Mouse (Mus musculus): ENCODE results near the gene Pla1a. TPM values are rescaled to one million over a fixed set of nuclear protein-coding genes. Genes with fewer than 3 reads are reported as not detected.

Pla1a gene
- polyA plus RNA-seq, 2 experiments = 15.0 to 15.5 TPM

- Histone ChIP-seq H3K4me1 (replicated peaks; ENCODE audit: control insufficient read depth in 2 of 2, insufficient read depth in 2 of 2, low read length in 1 of 2) (no peaks in the 10 kb centered on the region), H3K9ac (replicated peaks) (no peak overlapping the region), H3K9me3 (ENCODE audit: control insufficient read depth, low read length) (no peaks in the 10 kb centered on the region), H3K4me2 (ENCODE audit: low read depth) (no peak overlapping the region), H3K27ac (no peak overlapping the region), H3K4me3 (ENCODE audit: insufficient read depth in 1 of 2, low read depth in 2 of 2, low read length in 2 of 2) (no peak overlapping the region), H3K27me3 (ENCODE audit: control insufficient read depth, insufficient read depth, low read length) (no peaks in the 10 kb centered on the region), H3K36me3 (replicated peaks; ENCODE audit: control insufficient read depth, insufficient read depth, low read depth) (peaks cover 7% of the 10 kb centered on the region)
- ATAC-seq (ENCODE audit: insufficient read depth) (no peak), DNase-seq (ENCODE audit: low read depth in 3 of 3, low spot score in 3 of 3) (no peak)
- TF ChIP-seq CTCF (IDR thresholded peaks at IDR 0.05; ENCODE audit: low read depth) (no peak), EP300 (IDR thresholded peaks at IDR 0.05; ENCODE audit: low read depth) (no peak)
- 61% methylated on average over 6 of the region's 6 CpGs for WGBS (ENCODE audit: insufficient replicate concordance)
Observed at GRCm38 (mm10) chr16:38440403-38440802, 7.5 kb upstream of the Pla1a start.

- Histone ChIP-seq H3K4me3 (ENCODE audit: insufficient read depth in 1 of 2, low read depth in 2 of 2, low read length in 2 of 2) (no peak overlapping the region), H3K9ac (replicated peaks) (no peak overlapping the region), H3K36me3 (replicated peaks; ENCODE audit: control insufficient read depth, insufficient read depth, low read depth) (no peaks in the 10 kb centered on the region), H3K9me3 (ENCODE audit: control insufficient read depth, low read length) (no peaks in the 10 kb centered on the region), H3K27me3 (ENCODE audit: control insufficient read depth, insufficient read depth, low read length) (no peaks in the 10 kb centered on the region), H3K27ac (no peak overlapping the region), H3K4me2 (ENCODE audit: low read depth) (no peak overlapping the region), H3K4me1 (replicated peaks; ENCODE audit: control insufficient read depth in 2 of 2, insufficient read depth in 2 of 2, low read length in 1 of 2) (no peaks in the 10 kb centered on the region)
- no peak for DNase-seq (ENCODE audit: low read depth in 3 of 3, low spot score in 3 of 3)
- WGBS (ENCODE audit: insufficient replicate concordance) = 50% methylated on average over 1 of the region's 1 CpGs
- TF ChIP-seq EP300 (IDR thresholded peaks at IDR 0.05; ENCODE audit: low read depth) = no peak
- no peak for ATAC-seq (ENCODE audit: insufficient read depth)
Observed at GRCm38 (mm10) chr16:38439190-38439589, 6.2 kb upstream of the Pla1a start.

- H3K4me2 ChIP-seq (ENCODE audit: low read depth) = no peak overlapping the region
- H3K36me3 ChIP-seq (replicated peaks; ENCODE audit: control insufficient read depth, insufficient read depth, low read depth) = no peaks in the 10 kb centered on the region
- ATAC-seq (ENCODE audit: insufficient read depth) (no peak), DNase-seq (ENCODE audit: low read depth in 3 of 3, low spot score in 3 of 3) (no peak)
- TF ChIP-seq CTCF (IDR thresholded peaks at IDR 0.05; ENCODE audit: low read depth) (no peak), EP300 (IDR thresholded peaks at IDR 0.05; ENCODE audit: low read depth) (no peak)
- H3K27me3 ChIP-seq (ENCODE audit: control insufficient read depth, insufficient read depth, low read length) = no peaks in the 10 kb centered on the region
- 71% methylated on average over 4 of the region's 4 CpGs for WGBS (ENCODE audit: insufficient replicate concordance)
- no peak overlapping the region for H3K27ac ChIP-seq
- H3K4me1 ChIP-seq (replicated peaks; ENCODE audit: control insufficient read depth in 2 of 2, insufficient read depth in 2 of 2, low read length in 1 of 2) = peaks cover 0 to 19% of the 10 kb centered on the region in 2 experiments; a peak in 3 of 4 replicates
- H3K9me3 ChIP-seq (ENCODE audit: control insufficient read depth, low read length) = no peaks in the 10 kb centered on the region
- H3K4me3 ChIP-seq (ENCODE audit: insufficient read depth in 1 of 2, low read depth in 2 of 2, low read length in 2 of 2) = no peak overlapping the region
- no peak overlapping the region for H3K9ac ChIP-seq (replicated peaks)
Observed at GRCm38 (mm10) chr16:38434295-38434795, 1.4 kb upstream of the Pla1a start.

- WGBS (ENCODE audit: insufficient replicate concordance) = 68% methylated on average over 8 of the region's 8 CpGs
- Histone ChIP-seq H3K9ac (replicated peaks) (no peak overlapping the region), H3K4me3 (ENCODE audit: insufficient read depth in 1 of 2, low read depth in 2 of 2, low read length in 2 of 2) (no peak overlapping the region), H3K27me3 (ENCODE audit: control insufficient read depth, insufficient read depth, low read length) (no peaks in the 10 kb centered on the region), H3K27ac (no peak overlapping the region), H3K4me2 (ENCODE audit: low read depth) (no peak overlapping the region), H3K9me3 (ENCODE audit: control insufficient read depth, low read length) (no peaks in the 10 kb centered on the region), H3K36me3 (replicated peaks; ENCODE audit: control insufficient read depth, insufficient read depth, low read depth) (no peaks in the 10 kb centered on the region), H3K4me1 (replicated peaks; ENCODE audit: control insufficient read depth in 2 of 2, insufficient read depth in 2 of 2, low read length in 1 of 2) (peaks cover 0 to 19% of the 10 kb centered on the region in 2 experiments; a peak in 3 of 4 replicates)
- no peak for TF ChIP-seq EP300 (IDR thresholded peaks at IDR 0.05; ENCODE audit: low read depth)
- no peak for TF ChIP-seq CTCF (IDR thresholded peaks at IDR 0.05; ENCODE audit: low read depth)
- ATAC-seq (ENCODE audit: insufficient read depth) (no peak), DNase-seq (ENCODE audit: low read depth in 3 of 3, low spot score in 3 of 3) (no peak)
Observed at GRCm38 (mm10) chr16:38433514-38433913, 569 bp upstream of the Pla1a start.

GRCm38 (mm10) chr16:38431446-38432185, 1.3 kb downstream of the Pla1a start:
- Histone ChIP-seq H3K4me3 (ENCODE audit: insufficient read depth in 1 of 2, low read depth in 2 of 2, low read length in 2 of 2) (peak overlapping the region in 1 of 2 experiments; percentile 23; a peak in 1 of 4 replicates), H3K4me1 (replicated peaks; ENCODE audit: control insufficient read depth in 2 of 2, insufficient read depth in 2 of 2, low read length in 1 of 2) (peaks cover 0 to 19% of the 10 kb centered on the region in 2 experiments; a peak in 3 of 4 replicates), H3K27me3 (ENCODE audit: control insufficient read depth, insufficient read depth, low read length) (no peaks in the 10 kb centered on the region), H3K9ac (replicated peaks) (no peak overlapping the region), H3K27ac (no peak overlapping the region), H3K36me3 (replicated peaks; ENCODE audit: control insufficient read depth, insufficient read depth, low read depth) (no peaks in the 10 kb centered on the region), H3K4me2 (ENCODE audit: low read depth) (peak overlapping the region; percentile 34), H3K9me3 (ENCODE audit: control insufficient read depth, low read length) (no peaks in the 10 kb centered on the region)
- DNase-seq (ENCODE audit: low read depth in 3 of 3, low spot score in 3 of 3) (no peak), ATAC-seq (ENCODE audit: insufficient read depth) (no peak)
- 28% methylated on average over 13 of the region's 13 CpGs for WGBS (ENCODE audit: insufficient replicate concordance)
- no peak for TF ChIP-seq EP300 (IDR thresholded peaks at IDR 0.05; ENCODE audit: low read depth)
- TF ChIP-seq CTCF (IDR thresholded peaks at IDR 0.05; ENCODE audit: low read depth) = no peak
